Comparison of ENCODE assay signal across 10 mouse cellular contexts in the genomic region with DNA sequence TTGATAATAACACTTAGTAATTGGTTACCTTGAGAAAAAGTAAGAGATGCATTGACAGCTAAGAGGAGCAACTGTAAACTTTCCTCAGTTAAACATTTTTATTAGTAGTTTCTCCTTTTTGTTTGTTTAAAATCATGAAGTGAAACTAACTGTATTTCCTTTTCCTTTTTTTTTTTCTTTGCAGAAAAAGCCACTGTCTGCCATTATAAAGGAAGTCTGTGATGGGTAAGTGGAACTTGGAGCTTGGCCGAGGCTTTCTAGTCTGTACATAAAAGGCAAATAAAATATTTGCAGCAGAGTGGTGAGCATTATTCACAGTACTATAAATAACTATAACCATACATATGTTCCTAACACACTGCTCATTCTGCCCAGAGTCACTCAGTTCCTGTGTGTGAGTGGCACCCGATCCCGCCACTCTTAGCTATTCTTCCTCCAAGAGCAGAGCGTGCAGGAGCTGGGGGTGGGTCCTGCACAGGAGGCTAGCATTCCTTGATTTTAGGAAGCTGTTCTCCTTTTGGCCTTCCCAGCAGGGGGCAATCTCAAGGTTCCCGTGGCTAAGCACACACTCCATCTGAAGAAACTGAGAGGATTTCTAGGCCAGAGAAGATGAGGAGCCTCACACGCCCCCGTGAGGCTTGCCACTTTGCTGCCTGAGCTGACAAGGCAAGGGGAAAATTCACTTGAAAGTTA.
DNase-seq lines count a peak whose midpoint lies in the region; ATAC-seq and TF ChIP-seq lines count a peak whose summit lies in the region.
"Had no signal": no experiment of that assay in that cellular context is flagged by ENCODE, and none has a peak within 500 bp of the region (broad histone marks: within the 10 kb centered on the region; RNA-seq: fewer than 3 reads in every experiment).

No protein-coding gene starts in this region.

- H3K36me3 ChIP-seq in forebrain, postnatal 0 days (ENCODE audit: insufficient read depth): no peaks in the 10 kb centered on the region
- H3K36me3 ChIP-seq: midbrain, embryonic 12.5 days had no signal

- peak; percentile 35 for TF ChIP-seq CTCF in layer of hippocampus, adult 2 months (conservative IDR thresholded peaks at IDR 0.05)
- peak; percentile 49 for TF ChIP-seq CTCF in bone marrow macrophage, adult 2 months (IDR thresholded peaks at IDR 0.05; ENCODE audit: low read depth, low read length)
- TF ChIP-seq CTCF in forebrain, postnatal 0 days (IDR thresholded peaks at IDR 0.05; ENCODE audit: low read depth): peak; percentile 43

- peak overlapping the region; percentile 70 for H3K27ac ChIP-seq in layer of hippocampus, adult 2 months
- H3K27ac ChIP-seq in bone marrow macrophage, adult 2 months (ENCODE audit: insufficient read depth, low read depth, low read length): peak overlapping the region; percentile 97
- no peak overlapping the region for H3K27ac ChIP-seq in forebrain, postnatal 0 days (ENCODE audit: low read depth, low read length)
- H3K27ac ChIP-seq: midbrain, embryonic 12.5 days had no signal

- no peak overlapping the region for H3K9ac ChIP-seq in forebrain, postnatal 0 days
- H3K9ac ChIP-seq: midbrain, embryonic 12.5 days had no signal

- no peak for TF ChIP-seq POLR2A in bone marrow macrophage, adult 2 months (IDR thresholded peaks at IDR 0.05; ENCODE audit: borderline replicate concordance, low read depth, low read length)

- peak; percentile 66 for ATAC-seq in forebrain, postnatal 0 days
- ATAC-seq: Patski had no signal

- no peaks in the 10 kb centered on the region for H3K9me3 ChIP-seq in forebrain, postnatal 0 days (ENCODE audit: low read length)
- H3K9me3 ChIP-seq: midbrain, embryonic 12.5 days had no signal

- no peak for DNase-seq in layer of hippocampus, adult 2 months (ENCODE audit: low spot score in 2 of 2)
- no peak for DNase-seq in layer of hippocampus, adult 9-11 months
- DNase-seq in forebrain, postnatal 0 days: no peak
- peak; percentile 16 for DNase-seq in lung, postnatal 25 days (ENCODE audit: low spot score)
- DNase-seq in urinary bladder, adult 18-20 months (ENCODE audit: low spot score in 2 of 2): no peak
- DNase-seq in yolk sac, embryonic 10.5 days (ENCODE audit: low spot score): no peak
- DNase-seq in adrenal gland, postnatal 4 days (ENCODE audit: low spot score in 2 of 2): no peak

- peaks cover 58% of the 10 kb centered on the region for H3K4me1 ChIP-seq in bone marrow macrophage, adult 2 months (ENCODE audit: control insufficient read depth, insufficient read depth, low read length)
- no peaks in the 10 kb centered on the region for H3K4me1 ChIP-seq in forebrain, postnatal 0 days (ENCODE audit: insufficient read depth)
- H3K4me1 ChIP-seq: midbrain, embryonic 12.5 days had no signal

- no peak overlapping the region for H3K4me2 ChIP-seq in forebrain, postnatal 0 days (ENCODE audit: low read depth)
- H3K4me2 ChIP-seq: midbrain, embryonic 12.5 days had no signal

- H3K4me3 ChIP-seq in layer of hippocampus, adult 2 months: no peak overlapping the region
- H3K4me3 ChIP-seq in bone marrow macrophage, adult 2 months (ENCODE audit: insufficient read depth, low read length): peak overlapping the region; percentile 15; the same call in 1 of the 2 replicates
- no peak overlapping the region for H3K4me3 ChIP-seq in forebrain, postnatal 0 days (ENCODE audit: low read depth, low read length)
- H3K4me3 ChIP-seq: midbrain, embryonic 12.5 days had no signal

- 44% methylated on average over 7 of the region's 7 CpGs for WGBS in forebrain, postnatal 0 days

- no peaks in the 10 kb centered on the region for H3K27me3 ChIP-seq in forebrain, postnatal 0 days (ENCODE audit: insufficient read depth, low read length)
- H3K27me3 ChIP-seq: midbrain, embryonic 12.5 days; Patski had no signal
